Mouse (Mus musculus): ENCODE measurements around the gene Naa40. TPM values are rescaled to one million over a fixed set of nuclear protein-coding genes. Genes with fewer than 3 reads are reported as not detected.

Naa40 gene
- polyA plus RNA-seq, 1 experiment from 2014 or later = 62.7 TPM

- Histone ChIP-seq H3K4me3 (ENCODE audit: low read depth, low read length) (peak within 1 kb of the TSS; percentile 94), H3K9ac (ENCODE audit: low read length) (peak within 1 kb of the TSS; percentile 99), H3K27ac (ENCODE audit: low read depth, low read length) (peak within 1 kb of the TSS; percentile 100), H3K36me3 (ENCODE audit: control insufficient read depth, insufficient read depth, low read length) (peaks cover 20% of the 10 kb centered on the region), H3K9me3 (replicated peaks; ENCODE audit: control insufficient read depth, low read length) (no peaks in the 10 kb centered on the region), H3K27me3 (replicated peaks; ENCODE audit: control insufficient read depth, insufficient read depth, low read length) (no peaks in the 10 kb centered on the region), H3K4me2 (ENCODE audit: low read length) (peak within 1 kb of the TSS; percentile 88), H3K4me1 (ENCODE audit: control insufficient read depth, insufficient read depth, low read length) (peaks cover 54% of the 10 kb centered on the region)
- DNase-seq (ENCODE audit: low spot score) (peak; percentile 95), ATAC-seq (peak; percentile 72)
- 2% methylated on average over 27 of the region's 28 CpGs for WGBS
Measured at GRCm38 (mm10) chr19:7267091-7267741, 26.2 kb upstream of the Naa40 start, which contains the start of gene Rcor2. Gene Rcor2, plus strand, starts transcription at chr19:7267325.

- peak overlapping the region; percentile 88 for H3K4me2 ChIP-seq (ENCODE audit: low read length)
- ATAC-seq = no peak
Measured at GRCm38 (mm10) chr19:7266421-7266831, 25.4 kb upstream of the Naa40 start.

GRCm38 (mm10) chr19:7265478-7266191 lies 24.7 kb upstream of the Naa40 start:
- 7% methylated on average over 14 of the region's 14 CpGs for WGBS
- H3K4me1 ChIP-seq (ENCODE audit: control insufficient read depth, insufficient read depth, low read length) = peaks cover 44% of the 10 kb centered on the region
- no peak overlapping the region for H3K4me3 ChIP-seq (ENCODE audit: low read depth, low read length)
- H3K27ac ChIP-seq (ENCODE audit: low read depth, low read length) = peak overlapping the region; percentile 100
- H3K36me3 ChIP-seq (ENCODE audit: control insufficient read depth, insufficient read depth, low read length) = peaks cover 4% of the 10 kb centered on the region
- ATAC-seq (peak; percentile 29), DNase-seq (ENCODE audit: low spot score) (peak; percentile 84)
- H3K9ac ChIP-seq (ENCODE audit: low read length) = peak overlapping the region; percentile 6; the same call in 1 of the 2 replicates
- H3K9me3 ChIP-seq (replicated peaks; ENCODE audit: control insufficient read depth, low read length) = no peaks in the 10 kb centered on the region
- peak overlapping the region; percentile 88 for H3K4me2 ChIP-seq (ENCODE audit: low read length)
- no peaks in the 10 kb centered on the region for H3K27me3 ChIP-seq (replicated peaks; ENCODE audit: control insufficient read depth, insufficient read depth, low read length)

More at GRCm38 (mm10) chr19:7266421-7266831, 25.4 kb upstream of the Naa40 start:
- Histone ChIP-seq H3K36me3 (ENCODE audit: control insufficient read depth, insufficient read depth, low read length) (peaks cover 12% of the 10 kb centered on the region), H3K9me3 (replicated peaks; ENCODE audit: control insufficient read depth, low read length) (no peaks in the 10 kb centered on the region), H3K4me3 (ENCODE audit: low read depth, low read length) (no peak overlapping the region), H3K4me1 (ENCODE audit: control insufficient read depth, insufficient read depth, low read length) (peaks cover 50% of the 10 kb centered on the region), H3K27ac (ENCODE audit: low read depth, low read length) (peak overlapping the region; percentile 100), H3K9ac (ENCODE audit: low read length) (peak overlapping the region; percentile 65), H3K27me3 (replicated peaks; ENCODE audit: control insufficient read depth, insufficient read depth, low read length) (no peaks in the 10 kb centered on the region)
- 14% methylated on average over 4 of the region's 4 CpGs for WGBS
- DNase-seq (ENCODE audit: low spot score) = peak; percentile 40

GRCm38 (mm10) chr19:7264766-7265331 lies 23.9 kb upstream of the Naa40 start:
- Histone ChIP-seq H3K9ac (ENCODE audit: low read length) (peak overlapping the region; percentile 6), H3K4me3 (ENCODE audit: low read depth, low read length) (no peak overlapping the region), H3K9me3 (replicated peaks; ENCODE audit: control insufficient read depth, low read length) (no peaks in the 10 kb centered on the region), H3K27me3 (replicated peaks; ENCODE audit: control insufficient read depth, insufficient read depth, low read length) (no peaks in the 10 kb centered on the region), H3K36me3 (ENCODE audit: control insufficient read depth, insufficient read depth, low read length) (no peaks in the 10 kb centered on the region), H3K27ac (ENCODE audit: low read depth, low read length) (peak overlapping the region; percentile 100), H3K4me1 (ENCODE audit: control insufficient read depth, insufficient read depth, low read length) (peaks cover 36% of the 10 kb centered on the region), H3K4me2 (ENCODE audit: low read length) (0 out of 2 replicates have a peak overlapping the region, but pooled peaks have one; percentile 18)
- DNase-seq (ENCODE audit: low spot score) = peak; percentile 45
- 10% methylated on average over 6 of the region's 6 CpGs for WGBS
- no peak for ATAC-seq

GRCm38 (mm10) chr19:7264088-7264765 lies 23.2 kb upstream of the Naa40 start:
- H3K9ac ChIP-seq (ENCODE audit: low read length) = peak overlapping the region; percentile 10; the same call in 1 of the 2 replicates
- H3K4me1 ChIP-seq (ENCODE audit: control insufficient read depth, insufficient read depth, low read length) = peaks cover 35% of the 10 kb centered on the region
- H3K4me2 ChIP-seq (ENCODE audit: low read length) = 0 out of 2 replicates have a peak overlapping the region, but pooled peaks have one; percentile 18
- H3K36me3 ChIP-seq (ENCODE audit: control insufficient read depth, insufficient read depth, low read length) = no peaks in the 10 kb centered on the region
- H3K27me3 ChIP-seq (replicated peaks; ENCODE audit: control insufficient read depth, insufficient read depth, low read length) = no peaks in the 10 kb centered on the region
- no peak for ATAC-seq
- peak overlapping the region; percentile 100 for H3K27ac ChIP-seq (ENCODE audit: low read depth, low read length)
- no peaks in the 10 kb centered on the region for H3K9me3 ChIP-seq (replicated peaks; ENCODE audit: control insufficient read depth, low read length)
- H3K4me3 ChIP-seq (ENCODE audit: low read depth, low read length) = no peak overlapping the region
- peak; percentile 82 for DNase-seq (ENCODE audit: low spot score)
- 10% methylated on average over 9 of the region's 9 CpGs for WGBS

- no peak overlapping the region for H3K27ac ChIP-seq (ENCODE audit: low read depth, low read length)
- H3K9ac ChIP-seq (ENCODE audit: low read length) = no peak overlapping the region
- WGBS = 87% methylated on average over 1 of the region's 1 CpGs
- no peak overlapping the region for H3K4me3 ChIP-seq (ENCODE audit: low read depth, low read length)
- no peaks in the 10 kb centered on the region for H3K36me3 ChIP-seq (ENCODE audit: control insufficient read depth, insufficient read depth, low read length)
- H3K9me3 ChIP-seq (replicated peaks; ENCODE audit: control insufficient read depth, low read length) = no peaks in the 10 kb centered on the region
- H3K4me2 ChIP-seq (ENCODE audit: low read length) = no peak overlapping the region
- peaks cover 31% of the 10 kb centered on the region for H3K4me1 ChIP-seq (ENCODE audit: control insufficient read depth, insufficient read depth, low read length)
- no peaks in the 10 kb centered on the region for H3K27me3 ChIP-seq (replicated peaks; ENCODE audit: control insufficient read depth, insufficient read depth, low read length)
- ATAC-seq (no peak), DNase-seq (ENCODE audit: low spot score) (no peak)
Measured at GRCm38 (mm10) chr19:7262592-7262991, 21.6 kb upstream of the Naa40 start.

DNA sequence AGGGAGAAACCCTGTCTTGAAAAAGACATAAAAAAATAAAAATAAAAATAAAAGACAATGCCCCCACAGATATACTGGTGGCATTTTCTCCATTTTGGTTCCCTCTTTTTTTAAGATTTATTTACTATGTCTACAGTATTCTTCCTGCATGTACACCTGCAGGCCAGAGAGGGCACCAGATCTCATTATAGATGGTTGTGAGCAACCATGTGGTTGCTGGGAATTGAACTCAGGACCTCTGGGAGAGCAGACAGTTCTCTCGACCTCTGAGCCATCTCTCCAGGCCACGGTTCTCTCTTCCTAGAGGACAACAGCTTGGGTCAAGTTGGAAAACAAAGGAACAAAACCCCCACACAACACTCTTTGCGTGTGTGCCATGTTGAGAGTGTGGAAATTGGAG lies 21.0 kb upstream of the Naa40 start:
- Histone ChIP-seq H3K4me3 (ENCODE audit: low read depth, low read length) (no peak overlapping the region), H3K27ac (ENCODE audit: low read depth, low read length) (no peak overlapping the region), H3K4me2 (ENCODE audit: low read length) (no peak overlapping the region), H3K9ac (ENCODE audit: low read length) (no peak overlapping the region), H3K27me3 (replicated peaks; ENCODE audit: control insufficient read depth, insufficient read depth, low read length) (no peaks in the 10 kb centered on the region), H3K4me1 (ENCODE audit: control insufficient read depth, insufficient read depth, low read length) (peaks cover 27% of the 10 kb centered on the region), H3K9me3 (replicated peaks; ENCODE audit: control insufficient read depth, low read length) (no peaks in the 10 kb centered on the region), H3K36me3 (ENCODE audit: control insufficient read depth, insufficient read depth, low read length) (no peaks in the 10 kb centered on the region)
- DNase-seq (ENCODE audit: low spot score) (no peak), ATAC-seq (no peak)
- 94% methylated on average over 3 of the region's 3 CpGs for WGBS

DNA sequence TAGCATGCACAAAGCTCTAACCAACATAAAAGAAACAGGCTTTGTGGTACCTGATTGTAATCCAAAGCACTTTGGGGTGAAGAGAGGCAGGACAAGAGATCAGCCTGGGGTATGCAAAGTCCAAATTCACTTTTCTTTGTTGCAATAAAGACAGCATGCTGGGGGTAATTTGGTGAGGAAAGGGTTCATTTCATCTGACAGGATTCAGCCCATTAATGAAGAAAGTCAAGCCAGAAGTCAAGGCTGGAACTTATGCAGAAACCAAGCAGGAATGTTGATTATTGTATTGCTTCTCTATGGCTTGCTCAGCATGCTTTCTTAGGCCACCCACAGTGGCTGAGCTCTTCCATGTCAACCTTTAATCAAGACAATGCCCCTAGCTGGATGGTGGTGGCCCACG lies 20.5 kb upstream of the Naa40 start:
- ATAC-seq (no peak), DNase-seq (ENCODE audit: low spot score) (no peak)
- Histone ChIP-seq H3K9ac (ENCODE audit: low read length) (no peak overlapping the region), H3K4me2 (ENCODE audit: low read length) (no peak overlapping the region), H3K36me3 (ENCODE audit: control insufficient read depth, insufficient read depth, low read length) (no peaks in the 10 kb centered on the region), H3K27me3 (replicated peaks; ENCODE audit: control insufficient read depth, insufficient read depth, low read length) (no peaks in the 10 kb centered on the region), H3K4me3 (ENCODE audit: low read depth, low read length) (no peak overlapping the region), H3K27ac (ENCODE audit: low read depth, low read length) (no peak overlapping the region), H3K4me1 (ENCODE audit: control insufficient read depth, insufficient read depth, low read length) (peaks cover 23% of the 10 kb centered on the region), H3K9me3 (replicated peaks; ENCODE audit: control insufficient read depth, low read length) (no peaks in the 10 kb centered on the region)
- WGBS = 88% methylated on average over 1 of the region's 1 CpGs
